Mouse (Mus musculus): Measurements from ENCODE around the gene Gm5150. TPM values are rescaled to one million over a fixed set of nuclear protein-coding genes. Genes with fewer than 3 reads are reported as not detected.
"Not testable (repeated sequence)": the region's sequence is repeated elsewhere in the genome, so short reads cannot be mapped to it uniquely, and the experiment has no call there.

Gene Gm5150
- polyA plus RNA-seq, 1 experiment from 2014 or later = 0.18 TPM

DNA sequence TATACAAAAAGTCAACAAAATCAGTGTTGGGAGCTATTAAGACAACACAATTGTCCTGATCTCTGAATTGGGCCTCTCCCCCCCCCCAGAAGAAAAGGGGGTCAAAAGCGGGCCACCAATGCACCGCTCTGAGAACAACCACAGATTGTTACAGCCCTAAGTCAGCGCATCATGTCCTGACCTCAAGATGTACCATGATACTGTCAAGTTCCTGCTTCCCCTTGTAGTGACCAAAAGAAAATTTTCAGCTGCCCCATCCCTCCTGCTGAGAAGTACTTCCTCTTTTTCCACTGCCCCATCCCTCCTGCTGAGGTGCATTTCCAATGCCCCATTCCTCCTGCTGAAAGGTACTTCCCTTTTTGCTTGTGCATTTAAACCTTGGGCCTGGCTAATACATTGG lies 6.8 kb downstream of the Gm5150 start:
- not testable (repeated sequence) for ATAC-seq (ENCODE audit: insufficient read depth, low FRiP score); H3K4me1 ChIP-seq (ENCODE audit: control insufficient read depth, insufficient read depth, low read length); H3K9ac ChIP-seq (ENCODE audit: low read length); H3K36me3 ChIP-seq (ENCODE audit: control insufficient read depth, insufficient read depth, low read length); H3K27me3 ChIP-seq (ENCODE audit: control insufficient read depth, insufficient read depth, low read length); H3K4me2 ChIP-seq (ENCODE audit: low read depth, low read length); H3K27ac ChIP-seq (ENCODE audit: low read length); H3K9me3 ChIP-seq (replicated peaks; ENCODE audit: control insufficient read depth, low read length); H3K4me3 ChIP-seq (replicated peaks; ENCODE audit: low read length)
- WGBS = 92% methylated on average over 3 of the region's 3 CpGs

GRCm38 (mm10) chr3:15982216-15982615 lies 24.0 kb downstream of the Gm5150 start:
- Histone ChIP-seq H3K4me2 (ENCODE audit: low read depth, low read length) (no peak overlapping the region), H3K9ac (ENCODE audit: low read length) (no peak overlapping the region), H3K4me3 (replicated peaks; ENCODE audit: low read length) (no peak overlapping the region), H3K27me3 (ENCODE audit: control insufficient read depth, insufficient read depth, low read length) (no peaks in the 10 kb centered on the region), H3K9me3 (replicated peaks; ENCODE audit: control insufficient read depth, low read length) (no peaks in the 10 kb centered on the region), H3K4me1 (ENCODE audit: control insufficient read depth, insufficient read depth, low read length) (no peaks in the 10 kb centered on the region), H3K27ac (ENCODE audit: low read length) (no peak overlapping the region), H3K36me3 (ENCODE audit: control insufficient read depth, insufficient read depth, low read length) (no peaks in the 10 kb centered on the region)
- WGBS = 65% methylated on average over 3 of the region's 3 CpGs
- no peak for ATAC-seq (ENCODE audit: insufficient read depth, low FRiP score)

- H3K4me2 ChIP-seq (ENCODE audit: low read depth, low read length) = no peak overlapping the region
- no peaks in the 10 kb centered on the region; the same call in 1 of the 2 replicates for H3K9me3 ChIP-seq (replicated peaks; ENCODE audit: control insufficient read depth, low read length)
- no peaks in the 10 kb centered on the region for H3K4me1 ChIP-seq (ENCODE audit: control insufficient read depth, insufficient read depth, low read length)
- ATAC-seq (ENCODE audit: insufficient read depth, low FRiP score) = no peak
- no peaks in the 10 kb centered on the region for H3K27me3 ChIP-seq (ENCODE audit: control insufficient read depth, insufficient read depth, low read length)
- no peaks in the 10 kb centered on the region for H3K36me3 ChIP-seq (ENCODE audit: control insufficient read depth, insufficient read depth, low read length)
- no peak overlapping the region for H3K4me3 ChIP-seq (replicated peaks; ENCODE audit: low read length)
- H3K9ac ChIP-seq (ENCODE audit: low read length) = no peak overlapping the region
- no peak overlapping the region for H3K27ac ChIP-seq (ENCODE audit: low read length)
These were observed 49.3 kb downstream of the Gm5150 start for GRCm38 (mm10) chr3:15956921-15957320.

Small RNA genes lying within 50 kb of the gene (microRNA-seq; reads per million reads assigned to microRNA genes)
- gene Gm24694 = not detected

Other genes with a start within 250 kb of the Gm5150 start
- gene Sirpb1c, start 157.9 kb downstream of the Gm5150 start, polyA plus RNA-seq (2015; fragmentation: Nextera tagmentation; extraction: Ambion mirVana) = 0.52 and 0.74 TPM in 2 replicates

Data from stomach, embryonic 16.5 days (tissue).